Mouse (Mus musculus) right cerebral cortex, adult 2 months (tissue): ENCODE results near the gene Taldo1.
"Not testable (repeated sequence)": the region's sequence is repeated elsewhere in the genome, so short reads cannot be mapped to it uniquely, and the experiment has no call there.

ENCODE experiments used
- DNase-seq, 2 experiments: peaks; one replicate each; pipeline ENCODE4 v3.0.0; 2021 to 2022; ENCODE audit warnings: low spot score in 2 of 2

Gene Taldo1

DNA sequence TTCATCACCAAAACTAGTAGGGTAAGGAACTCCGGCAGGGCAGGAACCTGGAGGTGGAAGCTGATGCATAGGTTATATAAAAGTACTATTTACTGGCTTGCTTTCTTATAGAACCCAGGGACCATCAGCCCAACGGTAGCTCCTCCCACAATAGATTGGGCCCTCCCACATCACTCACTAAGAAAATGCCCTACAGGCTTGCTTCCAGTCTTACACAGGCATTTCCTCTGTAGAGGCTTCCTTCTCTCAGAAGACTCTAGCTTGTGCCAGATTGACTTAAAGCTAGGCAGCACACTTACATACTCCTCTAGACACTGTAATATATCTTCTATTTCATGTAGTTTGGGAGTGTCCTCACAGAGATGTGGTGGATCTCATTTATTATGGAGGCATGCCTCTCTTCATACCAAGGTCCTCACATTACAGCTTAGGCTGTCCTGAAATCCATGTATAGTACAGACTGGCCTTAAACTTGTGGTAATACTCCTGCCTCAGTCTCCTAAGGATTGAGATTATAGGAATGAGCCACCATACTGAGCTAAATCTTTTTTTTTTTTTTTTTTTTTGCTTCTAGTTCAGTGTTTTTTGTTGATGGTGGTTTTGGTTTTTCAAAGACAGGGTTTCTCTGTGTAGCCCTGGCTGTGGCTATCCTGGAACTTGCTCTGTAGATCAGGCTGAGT lies 4.1 kb upstream of the Taldo1 start:
- DNase-seq, result no peak

DNA sequence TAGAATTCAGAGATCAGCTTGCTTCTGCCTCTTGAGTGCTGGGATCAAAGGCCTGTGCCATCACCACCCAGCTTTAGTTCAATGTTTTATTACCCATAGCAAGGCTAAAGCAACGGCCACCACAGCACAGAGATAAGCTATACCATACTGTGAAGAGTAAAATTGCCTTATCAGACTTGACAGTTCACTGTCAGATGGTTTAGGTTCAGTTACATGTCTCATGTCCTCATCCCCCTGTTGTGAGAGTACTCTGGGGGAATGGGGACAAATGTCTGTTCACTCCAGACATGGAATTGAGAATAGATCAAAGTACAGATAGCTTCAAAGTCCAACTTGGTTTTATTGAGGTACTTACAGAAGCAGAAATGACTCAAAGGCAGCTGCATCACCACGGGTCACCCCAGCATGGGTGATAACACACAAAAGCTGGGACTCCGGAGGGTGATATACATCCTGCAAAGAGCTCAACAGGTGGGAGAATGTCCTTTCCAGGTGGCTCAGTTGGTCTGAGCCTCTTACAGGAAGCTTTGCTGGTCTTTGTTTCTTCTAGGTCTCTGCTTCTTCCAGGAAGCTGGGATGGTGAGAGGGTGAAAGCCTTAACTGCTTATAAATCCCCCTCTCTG lies 3.4 kb upstream of the Taldo1 start:
- DNase-seq, result no peak

DNA sequence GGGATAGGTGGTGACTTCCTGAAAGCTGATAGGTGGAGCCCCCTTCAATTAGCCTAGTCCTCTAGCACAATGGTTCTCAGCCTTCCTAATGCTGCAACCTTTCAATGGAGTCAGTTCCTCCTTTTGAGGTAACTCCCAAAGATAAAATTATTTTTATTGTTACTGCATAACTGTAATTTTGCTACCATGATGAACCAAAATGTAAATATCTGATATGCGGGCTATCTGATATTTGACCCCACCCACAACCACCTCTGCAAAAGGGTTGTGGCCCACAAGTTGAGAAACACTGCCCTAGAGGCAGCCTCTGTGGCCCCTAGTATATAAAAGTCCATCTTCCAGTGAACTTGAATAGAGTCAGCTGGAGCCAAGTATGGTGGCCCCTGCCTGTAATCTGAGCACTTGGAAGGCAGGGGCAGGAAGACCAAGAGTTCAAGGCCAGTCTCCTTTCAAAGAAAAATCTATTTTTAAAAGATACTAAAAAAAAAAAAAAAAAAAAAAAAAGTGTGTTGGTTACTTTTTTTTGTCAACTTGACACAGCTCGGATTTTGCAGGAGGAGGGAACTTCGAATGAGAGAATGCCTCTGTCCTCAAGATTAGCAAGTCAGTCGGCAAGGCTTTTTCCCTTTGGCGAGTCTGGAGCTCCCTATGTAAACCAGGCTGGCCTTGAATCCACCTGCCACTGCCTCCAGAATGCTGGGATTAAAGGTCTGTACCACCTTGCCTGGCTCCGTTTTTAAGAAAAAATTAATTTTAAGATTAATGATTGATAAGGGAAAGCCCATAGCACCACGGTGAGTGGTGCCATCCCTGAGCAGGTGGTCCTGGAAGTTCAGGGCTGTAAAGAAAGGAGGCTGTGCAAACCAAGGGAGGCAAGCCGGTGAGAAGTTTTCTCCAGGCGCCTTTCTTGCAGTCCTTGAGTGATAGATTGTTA lies 1.4 kb upstream of the Taldo1 start:
- DNase-seq, result no peak

DNA sequence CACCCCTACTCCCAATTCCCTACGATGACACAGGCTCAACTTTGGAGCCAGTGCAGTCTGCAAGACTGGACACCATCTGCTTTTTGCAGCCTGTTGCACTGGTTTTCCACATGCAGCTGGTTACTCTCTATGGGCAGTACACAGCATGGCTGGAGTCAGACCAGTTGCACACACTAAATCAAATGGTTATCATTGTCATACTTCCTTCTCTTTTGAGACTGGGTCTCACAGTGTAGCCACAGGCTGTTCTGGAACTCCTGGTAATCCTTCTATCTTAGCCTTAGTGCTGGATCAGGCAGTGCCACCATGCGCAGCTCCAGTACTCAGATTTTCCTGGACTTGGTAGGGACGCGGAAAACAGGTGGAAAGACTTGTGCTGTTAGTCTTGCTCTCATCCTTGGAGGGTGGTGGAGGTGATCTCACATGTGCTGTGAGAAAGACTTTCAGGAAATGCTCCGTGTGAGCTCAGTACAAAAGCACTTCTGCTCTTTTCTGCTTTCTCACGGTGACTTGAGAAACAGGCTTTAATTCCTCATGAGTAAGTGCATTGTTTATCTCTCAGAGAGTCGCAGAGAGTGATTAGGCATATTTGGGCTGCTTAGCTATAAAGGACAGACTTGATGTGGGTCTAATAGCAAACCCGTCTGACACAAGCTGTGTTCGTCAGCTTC lies 688 bp downstream of the Taldo1 start:
- DNase-seq, result no peak

DNA sequence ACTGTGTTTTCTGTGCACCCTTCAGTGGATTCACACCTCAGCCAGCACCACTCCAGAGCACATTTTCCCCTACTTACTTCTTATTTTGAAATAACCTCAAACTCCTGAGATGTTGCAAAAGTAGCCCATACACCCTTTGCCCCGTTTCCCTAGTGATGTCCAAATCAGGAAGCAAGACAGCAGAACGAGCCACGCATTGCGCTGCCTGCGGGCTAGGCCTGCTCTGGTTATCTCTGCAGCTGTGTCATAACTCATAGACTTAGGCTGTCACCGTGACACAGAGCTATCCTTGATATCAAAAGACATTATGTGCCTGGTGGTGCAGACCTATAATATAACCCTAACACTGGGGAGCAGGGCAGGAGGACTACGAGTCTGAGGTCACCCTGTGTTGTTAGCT lies 2.2 kb downstream of the Taldo1 start:
- DNase-seq, result no peak

DNA sequence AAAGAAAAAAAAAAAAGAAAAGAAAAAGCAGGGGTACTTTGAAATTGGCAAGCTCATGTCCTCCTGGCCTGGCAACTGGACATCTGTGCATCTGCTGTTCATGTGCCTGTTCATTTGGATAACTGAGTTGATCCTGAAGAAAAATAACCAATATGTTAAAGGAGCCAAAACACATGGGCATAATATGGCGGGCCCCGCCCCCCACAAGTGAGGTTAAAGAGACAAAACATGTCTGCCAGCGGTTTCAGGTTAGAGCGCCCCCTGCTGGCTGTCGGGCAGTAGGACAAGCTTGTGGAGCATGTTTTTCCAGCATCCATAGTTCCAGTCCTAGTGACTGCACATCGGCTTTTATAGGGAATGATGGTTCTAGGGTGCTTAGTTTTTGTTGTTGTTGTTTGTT lies 2.8 kb downstream of the Taldo1 start:
- peak; percentile 47 for DNase-seq

DNA sequence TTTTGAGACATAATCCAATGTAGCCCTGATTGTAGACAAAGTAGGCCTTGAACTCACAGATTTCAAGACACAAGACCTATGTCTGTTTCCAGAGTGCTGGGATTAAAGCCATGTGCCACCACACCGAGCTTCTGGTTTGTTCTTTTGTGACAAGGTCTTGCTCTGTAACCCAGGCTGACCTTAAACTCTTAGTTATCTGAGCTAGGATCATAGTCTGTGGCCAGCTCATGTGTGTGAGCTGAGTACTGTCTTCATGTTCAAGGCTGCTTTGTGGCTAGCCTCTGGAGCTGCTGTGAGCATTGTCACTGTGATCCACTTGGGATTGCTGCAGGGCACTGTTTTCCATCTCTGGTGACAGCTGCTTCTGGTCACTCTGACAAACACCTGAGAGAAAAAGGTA lies 3.3 kb downstream of the Taldo1 start:
- DNase-seq, result no peak

DNA sequence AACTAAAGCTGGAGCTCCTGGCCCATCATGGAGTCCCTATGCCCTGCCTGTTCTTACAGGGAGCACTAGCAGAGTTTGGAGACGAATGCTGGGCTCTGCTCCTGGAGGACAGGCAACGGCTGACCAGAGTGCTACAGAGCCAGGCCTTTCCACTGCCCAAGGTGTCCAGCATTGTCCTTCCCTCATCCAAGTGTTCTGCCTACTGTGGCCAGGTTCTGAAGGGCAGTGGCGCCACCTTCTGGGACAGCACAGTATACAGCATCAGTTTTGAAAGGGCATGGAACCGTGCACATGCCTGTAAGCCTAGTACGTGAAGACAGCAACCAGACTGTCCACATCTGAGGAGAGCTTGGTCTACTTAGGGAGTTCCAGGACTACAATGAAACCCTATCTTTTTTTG lies 11.3 kb downstream of the Taldo1 start:
- peak; percentile 39 to 46 for DNase-seq

DNA sequence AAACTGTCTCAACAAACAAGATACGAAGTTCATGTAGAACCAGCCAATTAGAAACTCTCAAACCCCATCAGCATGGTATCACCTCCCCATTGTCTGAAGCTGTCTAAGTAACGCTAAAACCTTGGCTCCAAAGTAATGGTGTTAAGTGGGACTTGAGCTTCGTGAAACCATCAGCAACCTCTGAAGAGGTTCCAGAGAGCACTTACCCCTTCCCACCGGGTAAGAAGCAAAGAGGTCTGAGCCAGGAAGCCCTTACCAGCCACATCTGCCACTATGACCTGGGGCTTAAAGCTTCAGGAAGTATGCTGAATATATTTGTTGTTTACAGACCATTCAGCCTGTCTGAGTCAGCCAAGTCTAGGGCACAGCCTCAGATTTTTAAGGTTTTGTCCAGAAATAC lies 13.5 kb downstream of the Taldo1 start:
- DNase-seq, result no peak

DNA sequence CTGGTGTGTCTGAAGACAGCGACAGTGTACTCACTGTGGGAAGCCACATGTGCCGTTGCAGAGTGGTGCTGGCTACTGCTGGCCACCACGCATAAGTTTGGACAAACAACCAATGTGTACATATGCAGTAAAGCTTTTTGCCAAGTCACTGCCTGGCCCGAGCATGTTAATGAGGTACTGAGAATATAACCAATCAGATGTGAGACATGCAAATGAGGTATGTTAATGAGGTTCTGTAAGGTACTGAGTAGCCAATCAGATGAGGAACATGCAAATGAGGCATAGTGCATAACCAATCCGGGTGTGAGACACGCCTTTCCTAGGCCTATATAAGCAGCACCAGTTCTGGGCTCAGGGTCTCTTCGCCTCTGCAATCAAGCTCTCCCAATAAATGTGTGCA lies 15.7 kb downstream of the Taldo1 start:
- not testable (repeated sequence) for DNase-seq

DNA sequence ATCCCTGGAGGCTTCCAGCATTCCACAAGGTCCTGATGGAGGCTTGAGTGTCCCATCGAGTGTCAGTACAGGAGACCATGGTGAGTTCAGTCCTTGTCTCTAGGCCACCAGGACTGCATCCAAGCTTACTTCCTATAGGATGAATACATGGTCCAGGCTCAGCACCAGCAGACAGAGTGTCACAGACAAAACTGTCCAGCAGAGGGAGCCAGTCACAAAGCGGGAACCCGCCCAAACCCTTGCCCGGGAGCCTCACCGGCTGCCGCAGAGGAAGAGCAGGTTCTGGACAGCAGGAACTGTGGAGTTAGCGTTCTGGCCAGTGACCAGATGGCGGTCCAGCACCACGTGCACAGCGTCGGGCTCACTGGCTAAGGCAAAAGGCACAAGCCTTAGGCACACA lies 16.8 kb downstream of the Taldo1 start:
- DNase-seq, result peak; percentile 89 to 92

DNA sequence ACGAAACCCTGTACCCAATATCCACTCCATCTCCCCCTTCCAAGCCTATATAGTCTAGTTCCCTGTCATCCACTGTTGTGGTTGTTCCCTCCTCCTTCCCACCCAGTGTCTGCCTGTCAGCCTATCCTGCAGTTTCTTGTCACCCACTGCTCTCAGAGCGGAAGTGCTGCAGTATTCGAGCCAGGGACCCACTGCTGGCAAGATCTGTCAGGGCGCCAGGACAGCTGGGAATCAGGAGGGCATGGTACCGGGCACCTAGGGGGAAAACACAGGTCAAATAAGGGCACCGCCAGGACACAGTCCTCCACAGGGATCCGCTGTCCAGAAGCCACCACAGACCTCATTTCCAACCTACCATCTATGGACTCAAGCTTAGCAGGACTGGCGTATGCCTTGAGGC lies 18.6 kb downstream of the Taldo1 start:
- DNase-seq, result no peak

DNA sequence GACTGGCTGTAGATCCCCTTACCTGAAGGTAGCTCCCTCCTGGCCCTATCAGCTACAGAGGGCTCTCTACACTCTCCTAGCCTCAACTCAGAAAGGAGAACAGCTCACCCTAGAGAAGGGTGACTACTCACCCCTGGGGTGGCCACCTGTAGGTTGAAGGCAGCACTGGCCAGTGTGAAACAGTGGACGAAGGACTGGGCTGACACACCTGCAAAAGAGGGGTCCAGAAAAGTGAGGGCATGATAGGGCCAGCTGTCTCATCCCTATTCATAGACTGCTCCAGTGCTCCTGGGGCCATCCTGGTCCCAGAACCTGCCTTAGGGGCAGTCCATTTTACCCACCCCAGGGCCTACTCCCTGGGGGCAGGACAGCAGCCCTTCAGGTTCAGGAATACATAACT lies 19.7 kb downstream of the Taldo1 start:
- no peak for DNase-seq

DNA sequence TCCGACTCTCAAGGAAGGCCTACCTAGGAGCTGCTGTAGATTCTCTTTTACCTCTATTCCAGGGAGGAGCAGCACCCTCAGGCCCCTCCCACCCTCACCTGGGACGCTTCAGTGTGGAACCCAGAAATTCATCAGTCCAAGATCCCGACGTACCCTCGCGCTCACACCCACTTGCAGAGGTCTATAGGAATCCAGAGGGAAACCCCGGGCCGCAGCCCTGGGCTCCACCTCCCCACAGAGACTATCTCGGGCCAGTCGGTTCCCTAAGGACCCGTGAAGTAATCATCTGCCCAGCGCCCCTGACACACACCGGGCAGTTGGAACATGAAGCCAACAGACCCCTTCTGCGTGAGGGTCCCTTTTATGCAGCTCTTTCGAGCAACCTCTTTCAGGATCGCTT lies 21.3 kb downstream of the Taldo1 start:
- DNase-seq, result no peak

DNA sequence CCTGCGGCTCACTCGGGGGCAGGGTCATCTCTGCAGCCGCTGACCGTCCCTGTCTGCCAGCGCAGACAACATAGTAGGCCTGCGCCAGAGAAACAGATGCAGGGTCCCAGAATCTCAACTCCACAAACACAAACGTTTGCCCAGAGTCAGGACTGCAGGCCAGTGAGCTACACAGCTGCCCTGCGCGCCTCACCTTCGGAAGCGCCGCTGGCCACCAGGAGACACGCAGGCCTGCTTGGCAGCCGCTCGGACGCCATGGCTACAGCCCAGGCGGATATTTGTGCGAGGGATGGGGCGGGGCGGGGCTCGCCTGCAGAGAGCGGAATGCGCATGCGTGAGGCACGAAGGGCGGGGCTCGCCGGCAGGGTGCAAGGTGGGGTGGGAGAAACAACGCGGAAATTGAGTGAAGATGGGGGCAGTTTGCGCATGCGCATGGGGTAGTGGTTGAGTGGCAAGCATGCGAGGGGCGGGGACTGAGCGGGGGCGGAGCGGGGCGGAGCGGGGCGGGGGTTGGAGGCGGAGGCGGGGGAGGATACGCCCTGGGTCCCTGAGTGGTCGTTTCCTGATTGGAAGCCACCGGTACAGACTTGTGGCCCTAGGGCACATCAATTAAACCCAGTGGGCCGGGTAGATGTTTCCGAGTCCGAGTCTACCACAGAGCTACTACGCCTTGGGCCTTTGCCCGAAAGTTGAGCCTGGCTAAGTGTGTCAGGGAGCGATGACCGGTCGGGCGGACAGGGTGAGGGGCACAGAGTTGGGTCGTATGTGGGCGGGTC lies 22.0 kb downstream of the Taldo1 start, which contains the start of gene Gatd1:
TSS of gene Gatd1 (minus strand) at position 328 of the 776 bp plus-strand sequence.
- DNase-seq, result peak; percentile 98 to 99

DNA sequence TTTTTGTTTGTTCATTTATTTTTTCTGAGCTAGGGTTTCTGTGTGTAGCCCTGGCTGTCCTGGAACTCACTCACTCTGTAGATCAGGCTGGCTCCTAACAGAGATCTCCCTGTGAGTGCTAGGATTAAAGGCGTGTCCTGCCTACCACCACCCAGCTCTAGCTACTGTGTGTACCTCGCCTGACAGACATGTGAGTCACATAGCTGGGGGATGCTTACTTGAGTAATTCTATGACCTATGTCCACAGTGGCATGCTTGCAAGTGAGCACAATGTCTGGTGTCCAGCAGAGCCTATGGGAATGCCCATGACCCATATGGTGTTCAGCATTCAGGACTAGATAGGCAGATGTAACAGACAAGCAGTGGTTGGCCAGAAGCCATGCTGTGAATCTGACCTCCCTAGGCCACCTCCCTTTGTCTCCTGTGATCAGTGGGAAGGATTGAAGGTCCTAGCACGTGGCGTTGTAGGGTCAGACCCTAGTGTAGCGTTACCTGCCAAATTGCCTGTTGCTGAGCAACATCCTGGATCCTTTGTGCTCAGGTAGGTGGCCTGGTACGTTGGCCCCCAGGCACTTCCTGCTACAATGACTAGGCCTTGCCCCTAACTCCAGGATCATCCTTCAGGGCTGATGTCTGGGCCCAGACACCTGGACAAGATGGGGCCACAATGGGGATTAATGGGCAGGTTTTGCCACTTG lies 24.3 kb downstream of the Taldo1 start:
- no peak for DNase-seq

DNA sequence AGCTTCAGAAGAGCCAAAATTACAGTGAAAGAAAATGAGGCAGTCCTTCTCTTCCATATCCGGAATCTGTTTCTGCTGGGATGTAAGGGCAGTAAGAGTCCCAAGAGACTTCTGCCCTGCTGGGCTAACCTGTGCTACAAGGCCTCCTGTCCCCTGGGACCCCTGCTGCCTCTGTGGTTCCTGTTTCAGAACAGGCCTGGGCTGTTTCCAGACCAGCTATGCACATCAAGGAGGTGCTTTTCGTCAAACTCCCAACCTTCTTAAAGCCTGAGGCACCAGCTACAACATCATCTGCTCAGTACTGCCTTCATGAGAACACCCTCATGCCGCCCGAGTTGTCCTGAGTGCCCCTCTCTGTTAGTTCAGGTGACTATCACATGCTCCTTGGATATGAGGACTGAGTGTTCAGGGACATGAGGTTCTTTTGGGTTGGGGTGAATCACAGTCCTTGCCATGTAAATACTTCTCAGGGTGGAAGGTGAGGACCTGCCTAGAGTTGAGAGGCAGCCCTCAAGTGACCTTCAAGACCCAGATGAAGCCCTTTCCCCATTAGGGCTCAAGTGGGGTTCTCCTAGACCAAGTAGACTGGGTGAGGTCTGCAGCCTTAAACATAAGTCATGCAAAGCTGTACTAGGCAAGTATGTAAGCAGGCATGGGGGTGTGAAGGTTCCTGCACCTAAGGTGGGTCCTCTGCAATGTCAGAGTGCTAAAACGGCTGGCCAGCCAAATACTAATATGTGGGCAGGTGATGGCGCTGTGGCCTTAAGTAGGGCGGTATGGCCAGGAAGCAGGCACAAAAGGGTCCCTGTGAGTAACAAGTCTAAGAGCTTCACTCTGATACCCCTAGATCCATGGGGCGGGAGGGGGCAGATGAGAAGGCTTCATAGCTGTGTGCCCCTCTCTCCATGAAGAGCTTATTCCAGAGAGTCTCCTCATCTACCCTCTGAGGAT lies 26.0 kb downstream of the Taldo1 start:
- DNase-seq, result no peak

DNA sequence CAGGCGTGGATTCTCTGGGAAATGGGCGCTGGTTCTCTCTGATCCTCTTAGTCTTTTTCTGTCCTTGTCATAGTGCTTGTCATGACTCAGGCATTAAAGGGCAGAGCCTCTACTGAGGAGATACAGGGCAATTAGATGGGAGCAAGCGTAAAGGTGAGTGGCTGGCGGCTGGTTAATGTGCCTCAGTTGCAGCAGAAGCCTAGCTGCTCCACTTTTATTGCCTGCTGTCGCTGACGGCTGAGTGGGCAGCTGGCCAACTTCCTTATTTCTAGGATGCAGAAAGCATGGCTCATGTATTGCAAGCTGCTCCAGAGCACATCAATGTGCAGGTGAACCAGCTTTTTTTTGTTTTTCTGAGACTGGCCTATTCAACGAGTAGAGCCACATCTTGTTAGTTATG lies 27.0 kb downstream of the Taldo1 start:
- DNase-seq, result peak; percentile 64 to 65

DNA sequence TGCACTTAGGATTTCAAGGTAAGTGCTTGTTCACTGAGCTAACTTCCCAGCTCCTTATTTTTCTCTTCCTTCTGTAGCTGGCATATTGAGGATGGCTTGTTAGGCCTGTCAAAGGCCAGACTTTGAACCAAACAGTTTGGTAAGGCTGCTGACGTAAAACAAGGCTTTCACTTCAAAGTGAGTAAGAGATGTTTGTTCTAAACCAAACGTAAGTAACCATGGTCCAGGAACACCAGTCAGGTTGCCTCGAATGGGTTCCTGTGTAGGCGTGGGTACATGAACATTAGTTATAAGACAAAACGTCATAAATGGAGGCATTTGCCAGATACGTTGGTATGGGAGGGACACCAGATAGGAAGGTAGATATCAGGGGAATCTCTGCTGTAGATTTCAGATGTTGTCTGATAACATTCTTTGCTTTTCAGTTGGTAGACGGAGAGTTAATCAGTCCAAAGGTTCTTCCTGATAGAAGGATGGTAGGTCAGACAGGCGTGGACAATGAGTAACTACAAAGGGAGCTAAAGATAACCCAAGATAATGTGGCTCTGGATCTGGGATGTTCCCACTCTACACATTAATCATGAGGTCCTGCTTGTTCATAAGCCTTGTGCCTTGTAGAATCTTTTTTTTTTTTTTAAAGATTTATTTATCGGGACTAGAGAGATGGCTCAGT lies 28.2 kb downstream of the Taldo1 start:
- no peak for DNase-seq
